Mouse (Mus musculus) cerebellum, adult 11 months (tissue): Measurements from ENCODE around the gene Cylc1.

Experiments
- DNase-seq: peaks from one replicate; pipeline ENCODE4 v3.0.0; 2022

The Cylc1 gene

DNA sequence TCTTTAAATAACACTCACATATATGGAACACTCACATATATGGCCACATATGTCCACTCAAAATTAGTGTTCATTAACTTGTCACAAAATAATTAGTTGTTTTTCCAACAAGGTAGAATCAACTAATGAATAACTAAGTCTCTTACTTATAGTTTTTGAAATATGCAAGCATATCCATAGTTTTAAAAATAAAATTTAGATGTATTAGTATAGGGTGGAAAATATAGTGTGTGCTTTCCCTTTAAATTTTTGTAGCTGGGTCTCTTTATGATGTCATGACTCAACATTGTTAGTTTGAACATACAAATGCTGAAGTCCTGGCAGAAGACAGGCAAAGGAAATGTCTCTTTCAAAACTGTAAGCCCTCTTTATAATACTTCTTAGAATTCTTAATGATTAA is at the start of gene Cylc1:
Gene Cylc1 (plus strand): TSS at position 301 of the 400 bp plus-strand sequence.
- DNase-seq, result no peak

DNA sequence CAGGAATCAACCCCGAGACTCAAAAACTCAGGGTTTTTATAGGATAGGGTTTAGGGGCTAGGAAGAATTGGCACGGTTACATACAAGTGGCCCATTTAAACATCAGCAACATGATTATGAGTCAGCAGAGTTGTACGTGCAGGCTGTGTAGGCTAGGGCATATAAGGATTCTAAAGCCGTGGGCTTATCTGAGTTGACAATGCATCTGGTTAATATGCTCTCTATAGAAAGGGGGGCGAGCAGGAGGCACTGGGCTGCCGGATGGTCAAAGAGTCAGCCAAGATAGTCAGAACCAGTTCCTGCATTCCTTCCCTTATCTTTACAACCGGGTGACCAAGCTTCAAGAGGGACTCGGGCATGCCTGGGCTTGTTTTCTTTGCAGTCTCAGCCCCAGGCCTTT is 31.5 kb upstream of the Cylc1 start:
- DNase-seq, result no peak

GRCm38 (mm10) chrX:111168040-111168439 is 57.8 kb downstream of the Cylc1 start, which contains the start of gene Gm10112:
Gene Gm10112, plus strand, starts transcription at chrX:111168340.
- no peak for DNase-seq
